ENCODE assay signal across 10 mouse cellular contexts in the genomic region with DNA sequence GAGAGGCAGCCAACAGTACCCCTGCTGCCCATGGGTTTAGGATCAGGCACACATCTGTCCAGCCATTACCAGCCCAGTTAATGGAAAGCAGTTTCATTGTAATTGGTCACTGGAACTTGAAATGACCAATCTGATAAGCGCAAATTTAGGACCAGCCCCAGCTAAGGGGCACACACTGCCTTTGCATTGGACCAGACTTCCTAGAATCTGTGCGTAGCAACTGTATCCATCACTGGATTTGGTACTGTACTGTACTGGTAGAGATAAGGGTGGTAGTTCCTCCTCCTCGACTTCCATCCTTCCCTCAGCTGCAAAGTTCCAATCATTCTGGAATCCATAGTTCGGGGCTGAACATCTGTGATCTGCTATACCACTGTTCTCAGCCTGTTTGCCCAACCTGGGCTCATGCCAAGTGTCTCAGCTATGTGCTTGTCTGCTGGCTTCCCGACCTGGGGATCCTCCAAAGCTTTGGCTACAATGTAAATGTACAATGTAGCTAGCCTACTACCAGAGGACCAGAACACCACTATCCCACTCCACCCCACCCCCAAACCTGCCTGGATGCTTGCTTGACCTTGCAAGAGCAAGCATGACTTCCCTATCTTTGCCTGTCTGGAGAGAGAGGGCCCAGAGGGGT. TPM values are rescaled to one million over a fixed set of nuclear protein-coding genes. Genes with fewer than 3 reads are reported as not detected.
DNase-seq lines count a peak whose midpoint lies in the region; ATAC-seq lines count a peak whose summit lies in the region.
"Had no signal": no experiment of that assay in that cellular context is flagged by ENCODE, and none has a peak within 500 bp of the region (broad histone marks: within the 10 kb centered on the region; RNA-seq: fewer than 3 reads in every experiment).

No protein-coding gene starts in this region.

- H3K4me2 ChIP-seq in heart, embryonic 15.5 days: no peak overlapping the region
- peak overlapping the region; percentile 51 for H3K4me2 ChIP-seq in embryonic facial prominence, embryonic 13.5 days
- peak overlapping the region; percentile 37; the same call in 1 of the 2 replicates for H3K4me2 ChIP-seq in hindbrain, embryonic 14.5 days (replicated peaks)
- H3K4me2 ChIP-seq in midbrain, embryonic 16.5 days (ENCODE audit: low read length): no peak overlapping the region
- H3K4me2 ChIP-seq: liver, embryonic 11.5 days had no signal

- no peak overlapping the region for H3K9ac ChIP-seq in heart, embryonic 15.5 days
- no peak overlapping the region for H3K9ac ChIP-seq in embryonic facial prominence, embryonic 13.5 days
- no peak overlapping the region for H3K9ac ChIP-seq in hindbrain, embryonic 14.5 days
- H3K9ac ChIP-seq in midbrain, embryonic 16.5 days (ENCODE audit: low read depth, low read length): no peak overlapping the region

- no peaks in the 10 kb centered on the region for H3K9me3 ChIP-seq in heart, embryonic 15.5 days (replicated peaks)
- no peaks in the 10 kb centered on the region for H3K9me3 ChIP-seq in embryonic facial prominence, embryonic 13.5 days
- no peaks in the 10 kb centered on the region for H3K9me3 ChIP-seq in hindbrain, embryonic 14.5 days (ENCODE audit: control insufficient read depth, low read length)
- no peaks in the 10 kb centered on the region for H3K9me3 ChIP-seq in midbrain, embryonic 16.5 days (replicated peaks; ENCODE audit: control insufficient read depth, low read length, poor library complexity, severe bottlenecking)

- WGBS in heart, embryonic 15.5 days: 58% methylated on average over 5 of the region's 5 CpGs
- WGBS in embryonic facial prominence, embryonic 13.5 days: 28% methylated on average over 5 of the region's 5 CpGs
- 70% methylated on average over 5 of the region's 5 CpGs for WGBS in hindbrain, embryonic 14.5 days
- 65% methylated on average over 5 of the region's 5 CpGs for WGBS in midbrain, embryonic 16.5 days

- peaks cover 4% of the 10 kb centered on the region; the same call in 1 of the 2 replicates for H3K27me3 ChIP-seq in heart, embryonic 15.5 days
- H3K27me3 ChIP-seq in embryonic facial prominence, embryonic 13.5 days: no peaks in the 10 kb centered on the region
- H3K27me3 ChIP-seq in hindbrain, embryonic 14.5 days (ENCODE audit: control insufficient read depth, insufficient read depth, low read length): no peaks in the 10 kb centered on the region
- H3K27me3 ChIP-seq in midbrain, embryonic 16.5 days (ENCODE audit: control insufficient read depth, insufficient read depth, low read depth, low read length): no peaks in the 10 kb centered on the region

- no peak overlapping the region for H3K27ac ChIP-seq in heart, embryonic 15.5 days
- H3K27ac ChIP-seq in embryonic facial prominence, embryonic 13.5 days: peak overlapping the region; percentile 90
- peak overlapping the region; percentile 71 for H3K27ac ChIP-seq in hindbrain, embryonic 14.5 days
- 0 out of 2 replicates have a peak overlapping the region, but pooled peaks have one; percentile 72 for H3K27ac ChIP-seq in midbrain, embryonic 16.5 days (ENCODE audit: low read length)

- 0 out of 2 replicates have a peak, but pooled peaks have one; percentile 18 for ATAC-seq in heart, embryonic 15.5 days (replicated peaks; ENCODE audit: insufficient number of reproducible peaks, insufficient read depth, low FRiP score, low read depth)
- ATAC-seq in embryonic facial prominence, embryonic 13.5 days (ENCODE audit: insufficient number of reproducible peaks, insufficient read depth, low FRiP score, low TSS enrichment, low read depth): 0 out of 2 replicates have a peak, but pooled peaks have one; percentile 33
- peak; percentile 28; the same call in 1 of the 2 replicates for ATAC-seq in hindbrain, embryonic 14.5 days (ENCODE audit: low FRiP score)
- peak; percentile 47; the same call in 1 of the 2 replicates for ATAC-seq in midbrain, embryonic 16.5 days
- ATAC-seq: Patski had no signal

- H3K4me3 ChIP-seq in heart, embryonic 15.5 days: no peak overlapping the region
- H3K4me3 ChIP-seq in embryonic facial prominence, embryonic 13.5 days: no peak overlapping the region
- no peak overlapping the region for H3K4me3 ChIP-seq in hindbrain, embryonic 14.5 days (replicated peaks; ENCODE audit: low read length)
- H3K4me3 ChIP-seq in midbrain, embryonic 16.5 days (ENCODE audit: low read depth, low read length): no peak overlapping the region

- no peaks in the 10 kb centered on the region for H3K36me3 ChIP-seq in heart, embryonic 15.5 days
- H3K36me3 ChIP-seq in embryonic facial prominence, embryonic 13.5 days: no peaks in the 10 kb centered on the region
- no peaks in the 10 kb centered on the region for H3K36me3 ChIP-seq in hindbrain, embryonic 14.5 days (replicated peaks; ENCODE audit: control insufficient read depth, insufficient read depth)
- no peaks in the 10 kb centered on the region for H3K36me3 ChIP-seq in midbrain, embryonic 16.5 days (ENCODE audit: control insufficient read depth, insufficient read depth, low read length)

- H3K4me1 ChIP-seq in heart, embryonic 15.5 days (replicated peaks): peaks cover 5% of the 10 kb centered on the region
- H3K4me1 ChIP-seq in embryonic facial prominence, embryonic 13.5 days: peaks cover 56% of the 10 kb centered on the region
- H3K4me1 ChIP-seq in hindbrain, embryonic 14.5 days (replicated peaks; ENCODE audit: control insufficient read depth, insufficient read depth, low read length): peaks cover 25% of the 10 kb centered on the region
- H3K4me1 ChIP-seq in midbrain, embryonic 16.5 days (ENCODE audit: control insufficient read depth, insufficient read depth, low read length): peaks cover 18% of the 10 kb centered on the region

- DNase-seq in heart, postnatal 25 days (ENCODE audit: low spot score): no peak
- DNase-seq in hindbrain, embryonic 14.5 days (ENCODE audit: low spot score): no peak
- no peak for DNase-seq in thymus, adult 18-20 months
- no peak for DNase-seq in thymus, postnatal 0 days (ENCODE audit: low spot score)
- DNase-seq in urinary bladder, postnatal 25 days (ENCODE audit: low spot score): no peak

- intact Hi-C loops in heart, postnatal 25 days (cut with DNase I): no loop called here

RNA-seq across cellular contexts. Expression of a gene that starts 49.1 kb away (rescaled TPM):
- polyA plus RNA-seq in heart, embryonic 15.5 days (2015; fragmentation: Nextera tagmentation; extraction: Ambion mirVana): 3.0 and 6.0 TPM in 2 replicates
- total RNA-seq in heart, postnatal 25 days (2021): 1 to 10 TPM; 2.8 to 3.8 TPM
- 52.9 and 59.2 TPM in 2 replicates for polyA plus RNA-seq in embryonic facial prominence, embryonic 13.5 days (2015; fragmentation: Nextera tagmentation; extraction: Ambion mirVana)
- 12.3 and 13.0 TPM in 2 replicates for polyA plus RNA-seq in hindbrain, embryonic 14.5 days (2014; fragmentation: Nextera tagmentation; extraction: Ambion mirVana)
- polyA plus RNA-seq in midbrain, embryonic 16.5 days (2015; fragmentation: Nextera tagmentation; extraction: Ambion mirVana): 24.8 and 26.5 TPM in 2 replicates
- polyA plus RNA-seq in thymus, postnatal 0 days (2015; fragmentation: Nextera tagmentation; extraction: Ambion mirVana): 5.7 and 8.0 TPM in 2 replicates

Comparison
In these comparisons a context has a peak if more than half of its experiments do, and no peak if none do; other contexts are left out.
1. H3K4me2 ChIP-seq: peak in embryonic facial prominence, embryonic 13.5 days (single experiment) and hindbrain, embryonic 14.5 days (single experiment); none in heart, embryonic 15.5 days (single experiment) and midbrain, embryonic 16.5 days (single experiment).
2. Peak in every context shown above with its lines, with median percentiles within 50 percentile points of each other: ATAC-seq.